8 mouse cellular contexts compared by ENCODE assay signal in genomic region chr14:74643296-74643695, GRCm38 (mm10). TPM values are rescaled to one million over a fixed set of nuclear protein-coding genes. Genes with fewer than 3 reads are reported as not detected.
DNase-seq lines count a peak whose midpoint lies in the region; ATAC-seq lines count a peak whose summit lies in the region.

No protein-coding gene starts in this region.

- DNase-seq in NIH3T3 (ENCODE audit: low read depth), result peak; percentile 90
- DNase-seq in cerebellum, postnatal 14 days, result peak; percentile 89 to 92
- peak; percentile 61 to 85 for DNase-seq in frontal cortex, postnatal 14 days (ENCODE audit: low spot score in 2 of 2)
- DNase-seq in layer of hippocampus, postnatal 14 days (ENCODE audit: low spot score in 2 of 2), result peak; percentile 78 to 80
- DNase-seq in lung, postnatal 10 days, result peak; percentile 82
- DNase-seq in ovary, postnatal 14 days (ENCODE audit: low spot score), result peak; percentile 88
- DNase-seq in thymus, postnatal 25 days, result peak; percentile 68

- 0% methylated on average over 4 of the region's 4 CpGs for WGBS in hindbrain, embryonic 13.5 days

- H3K27ac ChIP-seq in hindbrain, embryonic 13.5 days, result no peak overlapping the region

- ATAC-seq in hindbrain, embryonic 13.5 days (ENCODE audit: low FRiP score), result peak; percentile 40

- H3K36me3 ChIP-seq in hindbrain, embryonic 13.5 days, result no peaks in the 10 kb centered on the region

- peak overlapping the region; percentile 45 for H3K4me3 ChIP-seq in hindbrain, embryonic 13.5 days

- H3K4me1 ChIP-seq in hindbrain, embryonic 13.5 days (replicated peaks), result peaks cover 26% of the 10 kb centered on the region

- peak overlapping the region; percentile 81 for H3K4me2 ChIP-seq in hindbrain, embryonic 13.5 days

- H3K9ac ChIP-seq in hindbrain, embryonic 13.5 days, result peak overlapping the region; percentile 51

- no peaks in the 10 kb centered on the region for H3K9me3 ChIP-seq in hindbrain, embryonic 13.5 days

- peaks cover 30% of the 10 kb centered on the region; the same call in 1 of the 2 replicates for H3K27me3 ChIP-seq in hindbrain, embryonic 13.5 days

RNA-seq across cellular contexts. Expression of gene Htr2a, which starts 2.7 kb away (rescaled TPM):
- polyA plus RNA-seq in hindbrain, embryonic 13.5 days (2015; fragmentation: Nextera tagmentation; extraction: Ambion mirVana), result 1.6 and 2.0 TPM in 2 replicates
- total RNA-seq in layer of hippocampus, postnatal 14 days (2021), result 1 to 10 TPM; 5.7 to 6.6 TPM
